Mouse (Mus musculus) retina, postnatal 7 days (tissue): ENCODE data around the gene Adipor2.

ENCODE experiments used
- DNase-seq: peaks from one replicate; pipeline ENCODE4 v3.0.0-alpha.2; 2012; ENCODE audit warnings: low read depth, low spot score

The Adipor2 gene

DNA sequence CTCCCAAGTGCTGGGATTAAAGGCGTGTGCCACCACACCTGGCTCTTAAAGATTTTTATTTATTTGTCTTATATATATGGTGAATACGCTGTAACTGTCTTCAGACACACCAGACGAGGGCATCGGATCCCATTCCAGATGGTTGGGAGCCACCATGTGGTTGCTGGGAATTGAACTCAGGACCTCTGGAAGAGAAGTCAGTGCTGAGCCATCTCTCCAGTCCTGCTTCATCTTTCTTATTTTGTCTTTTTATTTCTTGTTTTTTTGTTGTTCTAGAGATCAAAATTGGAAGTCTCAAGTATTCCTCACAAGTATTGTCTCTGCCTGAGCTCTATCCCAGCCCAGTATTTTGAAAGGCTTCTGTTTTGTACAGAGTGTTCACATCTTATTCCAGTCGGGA, 2.9 kb upstream of the Adipor2 start:
- no peak for DNase-seq

GRCm38 (mm10) chr6:119419412-119419811, 1.9 kb upstream of the Adipor2 start:
- DNase-seq = no peak

- DNase-seq = no peak
Observed at GRCm38 (mm10) chr6:119418392-119419251, 1.1 kb upstream of the Adipor2 start.

GRCm38 (mm10) chr6:119417821-119418220, 317 bp upstream of the Adipor2 start:
- no peak for DNase-seq

- no peak for DNase-seq
Observed at GRCm38 (mm10) chr6:119416643-119417042, 861 bp downstream of the Adipor2 start.

DNA sequence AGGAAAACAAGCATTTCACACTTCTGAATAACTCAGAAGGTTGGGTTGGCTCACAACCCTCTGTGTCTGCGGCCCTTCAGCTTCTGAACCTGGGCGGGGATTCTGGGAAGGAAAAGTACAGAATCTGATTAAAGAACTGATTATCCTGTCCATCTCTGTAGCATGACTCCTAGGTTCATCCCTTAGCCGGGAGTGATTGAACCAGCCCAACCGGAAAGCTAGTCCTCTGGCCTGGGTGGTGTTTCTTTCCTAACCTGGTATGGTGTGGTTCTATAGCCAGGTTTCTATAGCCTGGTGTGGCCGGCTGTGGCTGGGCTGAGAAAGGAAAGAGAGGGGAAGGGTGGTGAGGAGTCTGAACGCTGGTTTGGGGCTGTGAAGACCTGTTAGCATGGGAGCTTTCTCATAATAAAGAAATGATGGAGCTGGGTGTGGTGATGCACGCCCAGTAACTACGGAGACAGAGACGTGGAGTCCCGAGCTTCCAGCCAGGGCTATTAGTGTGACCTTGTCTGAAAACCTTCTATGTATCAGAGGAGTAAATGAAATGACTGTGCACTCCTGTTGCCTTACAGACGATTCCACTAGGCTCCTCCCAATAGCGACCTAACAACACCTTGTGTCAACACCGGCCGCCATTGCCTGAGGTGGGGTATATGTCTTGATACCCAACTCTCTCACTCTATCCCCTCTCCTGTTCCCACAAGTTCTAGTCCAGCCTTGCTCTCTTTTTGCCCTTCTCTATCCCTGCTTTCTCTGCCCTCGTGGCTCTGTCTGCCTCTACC, 3.1 kb downstream of the Adipor2 start:
- no peak for DNase-seq

DNA sequence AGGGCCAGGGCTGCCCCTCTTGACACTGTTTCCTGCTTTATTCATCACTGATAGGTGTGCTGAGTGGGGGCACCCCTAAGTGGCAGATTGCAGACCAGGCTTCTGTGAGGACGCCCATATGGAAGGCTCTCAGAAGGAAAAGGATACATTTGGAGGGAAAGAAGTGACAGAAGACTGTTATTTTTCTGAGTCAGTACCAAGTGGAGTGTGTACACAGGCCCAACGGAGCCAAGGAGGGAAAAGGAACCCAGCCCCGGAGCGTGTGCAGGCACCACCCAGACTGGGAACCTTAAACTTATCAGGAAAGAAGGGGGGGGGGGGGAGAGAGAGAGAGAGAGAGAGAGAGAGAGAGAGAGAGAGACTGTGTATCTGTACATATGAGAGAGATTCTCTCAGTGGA, 4.9 kb downstream of the Adipor2 start:
- DNase-seq = no peak

- DNase-seq = no peak
Observed at GRCm38 (mm10) chr6:119411511-119411910, 6.0 kb downstream of the Adipor2 start.

- no peak for DNase-seq
Observed at GRCm38 (mm10) chr6:119409766-119410165, 7.7 kb downstream of the Adipor2 start.

DNA sequence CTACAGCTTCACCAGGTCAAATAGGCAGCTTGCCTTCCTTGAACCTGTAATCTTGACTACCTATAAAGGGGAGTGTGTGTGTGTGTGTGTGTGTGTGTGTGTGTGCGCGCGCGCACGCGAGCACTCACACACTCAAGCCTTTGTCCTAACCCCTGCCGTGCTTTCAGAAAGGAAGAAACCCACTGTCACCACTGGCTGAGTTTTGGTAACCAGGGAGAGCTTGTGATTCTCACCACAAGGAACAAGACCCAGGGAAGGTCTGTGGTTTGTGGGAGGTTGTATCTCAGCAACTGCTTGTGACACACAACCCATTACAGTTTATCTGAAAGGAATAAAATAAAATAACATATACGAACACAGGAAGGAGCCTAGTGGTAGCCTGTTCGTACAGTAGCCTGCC, 8.9 kb downstream of the Adipor2 start:
- no peak for DNase-seq

- DNase-seq = no peak
Observed at GRCm38 (mm10) chr6:119407818-119408217, 9.7 kb downstream of the Adipor2 start.

DNA sequence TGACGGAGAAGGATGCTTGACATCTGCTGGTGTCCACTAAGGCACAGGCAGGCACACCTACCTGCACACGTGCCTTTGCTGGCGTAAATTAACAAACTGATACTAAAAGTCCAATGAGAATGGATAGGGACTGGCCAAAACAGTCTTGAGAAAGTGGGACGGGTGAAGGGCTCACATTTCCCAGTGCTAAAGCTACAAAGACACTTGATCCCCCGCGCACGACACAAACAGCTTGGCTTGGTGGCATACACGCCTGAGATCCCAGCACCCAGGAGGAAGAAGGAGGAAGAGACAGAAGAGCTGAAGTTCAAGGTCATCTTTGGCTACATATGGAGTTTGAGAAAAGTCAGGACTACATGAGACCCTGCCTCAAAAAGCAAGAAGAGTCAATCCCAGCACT, 11.0 kb downstream of the Adipor2 start:
- DNase-seq = no peak

DNA sequence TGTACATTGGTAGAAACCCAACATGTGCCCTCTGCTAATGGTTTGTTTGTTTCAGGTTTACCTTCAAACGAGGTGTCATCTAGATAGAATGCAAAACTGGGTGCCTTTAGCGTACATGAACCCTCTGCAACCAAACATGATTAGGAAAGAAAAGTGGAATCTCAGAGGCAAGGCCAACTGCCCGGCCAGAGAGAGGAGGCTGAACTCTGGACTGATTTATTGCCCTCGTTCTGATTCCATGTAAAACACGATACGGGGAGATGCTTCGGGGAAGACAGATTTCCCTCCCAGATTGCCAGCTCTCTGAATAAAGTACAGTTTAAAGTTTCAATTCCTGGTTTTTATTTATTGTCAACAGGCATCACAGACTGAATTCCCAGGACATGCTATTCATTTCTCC, 12.2 kb downstream of the Adipor2 start:
- no peak for DNase-seq

GRCm38 (mm10) chr6:119404854-119405253, 12.7 kb downstream of the Adipor2 start:
- DNase-seq = no peak

DNA sequence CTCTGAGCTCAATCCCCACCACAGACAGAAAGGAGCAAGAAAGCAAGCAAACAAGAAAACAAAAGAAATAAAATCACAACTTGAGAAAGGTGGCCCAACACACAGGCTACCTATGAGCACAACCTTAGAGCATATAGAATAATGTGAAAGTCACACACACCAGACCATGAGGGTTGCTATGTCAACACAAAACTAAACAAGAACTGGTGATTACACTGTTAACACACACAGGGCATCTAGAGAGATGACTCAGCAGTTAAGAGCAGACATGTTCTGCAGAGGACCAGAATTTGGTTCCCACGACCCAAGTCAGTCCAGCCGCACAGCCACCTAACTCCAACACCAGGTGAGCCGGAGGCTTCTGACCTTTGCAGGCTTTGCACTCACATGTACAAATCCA, 14.5 kb downstream of the Adipor2 start:
- DNase-seq = no peak

DNA sequence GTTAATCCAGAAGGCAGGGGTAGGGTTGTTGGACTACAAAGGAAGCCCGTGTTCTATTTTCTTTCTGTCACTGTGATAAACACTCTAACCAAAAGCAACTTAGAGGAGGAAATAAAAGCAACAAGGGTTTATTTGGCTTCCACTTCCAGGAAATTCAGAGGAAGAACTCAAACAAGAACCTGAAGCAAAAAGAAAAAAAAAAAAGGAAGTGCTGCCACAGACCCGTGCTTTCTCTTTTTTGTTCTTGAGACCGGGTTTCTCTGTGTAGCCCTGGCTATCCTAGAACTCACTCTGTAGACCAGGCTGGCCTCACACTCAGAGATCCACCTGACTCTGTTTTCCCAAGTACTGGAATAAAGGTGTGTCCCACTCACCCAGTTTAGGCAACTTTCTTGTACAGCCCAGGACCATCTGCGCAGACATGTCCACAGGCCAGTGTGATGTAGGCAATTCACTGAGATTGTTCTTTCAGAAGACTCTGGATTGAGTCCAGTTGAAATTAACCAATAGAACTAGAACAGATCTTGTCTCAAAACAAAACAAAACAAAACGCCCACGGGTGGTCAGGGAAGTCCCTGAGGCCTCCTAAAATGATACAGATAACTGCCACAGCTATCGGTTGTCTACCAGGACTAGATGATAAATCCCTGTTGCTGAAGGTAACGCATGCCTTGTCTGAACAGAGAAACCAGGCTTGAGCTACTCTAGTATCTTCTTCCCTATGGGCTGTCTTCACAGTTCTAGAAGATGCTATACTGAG, 15.8 kb downstream of the Adipor2 start:
- no peak for DNase-seq

- DNase-seq = no peak
Observed at GRCm38 (mm10) chr6:119400649-119401048, 16.9 kb downstream of the Adipor2 start.

GRCm38 (mm10) chr6:119399371-119399770, 18.1 kb downstream of the Adipor2 start:
- DNase-seq = no peak

- no peak for DNase-seq
Observed at GRCm38 (mm10) chr6:119396309-119396634, 21.2 kb downstream of the Adipor2 start.

DNA sequence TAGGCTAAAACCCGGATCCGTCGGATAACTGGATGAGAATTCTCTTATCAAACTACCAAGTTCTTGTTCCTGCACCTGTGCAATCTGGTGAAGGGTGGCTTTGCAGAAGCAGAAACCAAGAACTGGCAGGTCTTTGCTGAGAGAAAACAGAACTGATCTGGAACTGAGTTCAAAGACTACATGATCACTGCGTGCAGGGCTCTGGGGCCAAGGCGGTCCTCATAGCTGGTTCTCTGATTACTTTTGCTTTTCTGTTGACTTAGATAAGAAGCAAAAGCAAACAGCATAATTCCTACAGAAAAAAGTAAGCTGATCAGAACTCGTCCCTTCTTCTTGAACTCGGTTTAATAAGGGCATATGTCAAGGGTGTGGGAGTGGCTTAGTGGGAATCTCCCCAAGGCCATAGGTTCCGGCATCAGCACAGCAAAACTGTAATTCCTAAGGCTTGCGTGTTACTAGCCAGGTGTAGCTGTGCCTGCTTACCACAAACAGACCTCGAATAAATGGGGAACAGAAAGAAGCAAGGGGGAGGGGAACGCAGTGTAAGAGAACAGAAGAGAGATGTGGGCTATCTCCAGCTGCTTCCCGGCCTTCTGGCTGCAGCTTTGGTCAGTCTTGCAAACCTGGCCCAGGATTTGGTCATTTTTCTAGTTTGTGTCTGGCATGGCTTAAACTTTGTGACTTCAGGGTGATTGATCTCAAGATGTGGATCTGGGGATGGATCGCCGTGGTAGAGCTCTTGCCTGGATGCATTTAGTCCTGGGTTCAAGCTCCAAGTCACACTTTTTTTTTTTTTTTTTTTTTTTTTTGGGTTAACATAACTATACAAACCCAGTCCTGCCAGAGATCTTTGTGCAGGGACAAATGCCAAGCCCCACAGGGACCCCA, 21.8 kb downstream of the Adipor2 start:
- no peak for DNase-seq

DNA sequence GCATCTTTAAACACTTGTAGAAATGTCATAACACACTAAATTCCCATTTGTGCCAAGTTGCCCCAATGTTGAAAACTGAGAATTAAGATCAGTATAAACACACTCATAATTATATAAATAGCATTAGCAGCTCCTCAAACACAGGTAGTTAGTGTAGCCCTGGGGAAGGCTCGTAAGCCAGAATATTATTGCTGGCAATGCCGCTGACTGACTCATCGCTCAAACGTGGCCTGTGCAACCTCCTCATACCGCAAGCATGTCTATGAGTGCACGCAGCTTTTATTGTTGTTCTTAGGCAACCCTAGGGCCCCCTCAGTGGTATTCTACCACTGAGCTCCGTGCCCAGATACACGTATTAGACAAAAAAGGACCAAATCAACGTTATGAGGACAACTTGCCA, 24.7 kb downstream of the Adipor2 start:
- DNase-seq = no peak
